Comparison of ENCODE assay signal across 1 mouse cellular context in the genomic region with DNA sequence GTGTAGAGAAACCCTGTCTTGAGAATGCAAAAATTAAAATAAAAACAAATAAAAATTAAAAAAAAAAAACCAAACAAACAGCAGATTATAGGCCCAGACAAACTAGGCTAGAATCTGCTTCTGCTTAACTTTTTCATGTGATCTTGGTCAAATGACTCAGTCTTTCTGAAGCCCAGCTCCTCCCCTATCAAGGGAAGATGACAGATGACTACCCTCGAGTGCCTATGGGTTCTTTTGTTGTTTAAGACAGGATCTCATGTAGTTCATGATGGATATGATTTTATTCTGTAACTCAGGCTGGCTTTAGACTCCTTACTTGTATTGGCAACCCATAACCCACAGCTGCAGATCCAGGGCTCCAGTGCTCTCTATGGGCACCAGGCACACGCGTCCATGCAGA.
TF ChIP-seq lines count a peak whose summit lies in the region.

No protein-coding gene starts in this region.

TF ChIP-seq in MEL, 35 proteins besides CTCF, POLR2A, EP300 and RAD21 (continued from another document):
- TF ChIP-seq MYB (IDR thresholded peaks at IDR 0.05; ENCODE audit: low read depth, low read length) (no peak), NELFE (IDR thresholded peaks at IDR 0.05; ENCODE audit: low read depth, low read length) (no peak), ZC3H11A (IDR thresholded peaks at IDR 0.05; ENCODE audit: low read depth, low read length) (peak; percentile 17; the same call in 1 of the 2 replicates), MAX (IDR thresholded peaks at IDR 0.05; ENCODE audit: low read length) (no peak), TBP (IDR thresholded peaks at IDR 0.05; ENCODE audit: low read depth, low read length) (no peak), ZNF384 (IDR thresholded peaks at IDR 0.05; ENCODE audit: low read depth, low read length) (peak; percentile 69), ZKSCAN1 (IDR thresholded peaks at IDR 0.05; ENCODE audit: low read depth, low read length) (no peak), USF1 (IDR thresholded peaks at IDR 0.05; ENCODE audit: low read depth, low read length) (peak; percentile 43; the same call in 1 of the 2 replicates), GATA1 (IDR thresholded peaks at IDR 0.05; ENCODE audit: low read depth, low read length) (no peak), MYC (IDR thresholded peaks at IDR 0.05; ENCODE audit: low read depth, low read length) (no peak), JUND (IDR thresholded peaks at IDR 0.05; ENCODE audit: low read depth, low read length) (no peak), POLR2AphosphoS5 (IDR thresholded peaks at IDR 0.05; ENCODE audit: borderline replicate concordance, low read depth, low read length) (no peak), ELF1 (IDR thresholded peaks at IDR 0.05; ENCODE audit: low read depth, low read length) (no peak), HCFC1 (IDR thresholded peaks at IDR 0.05; ENCODE audit: low read depth, low read length) (no peak)
